Mouse (Mus musculus) ES-E14 (cell line): ENCODE data around the gene Gja3.

Experiments used
- CHD2 ChIP-seq: IDR thresholded peaks from 2 replicates; pipeline ENCODE4 v1.6.1; 2014; ENCODE audit warnings: mild to moderate bottlenecking, low read depth, low read length, inconsistent platforms
- HCFC1 ChIP-seq: IDR thresholded peaks from 2 replicates; pipeline ENCODE4 v1.6.1; 2012; ENCODE audit warnings: low read length, inconsistent platforms, borderline replicate concordance; ENCODE audit not compliant: insufficient read depth
- MAFK ChIP-seq: IDR thresholded peaks from 2 replicates; pipeline ENCODE4 v1.6.1; 2014; ENCODE audit warnings: mild to moderate bottlenecking, low read depth, low read length, inconsistent platforms; ENCODE audit not compliant: insufficient read depth
- ZNF384 ChIP-seq: IDR thresholded peaks from 2 replicates; pipeline ENCODE4 v1.6.1; 2012; ENCODE audit warnings: low read depth, low read length, inconsistent platforms

DNA sequence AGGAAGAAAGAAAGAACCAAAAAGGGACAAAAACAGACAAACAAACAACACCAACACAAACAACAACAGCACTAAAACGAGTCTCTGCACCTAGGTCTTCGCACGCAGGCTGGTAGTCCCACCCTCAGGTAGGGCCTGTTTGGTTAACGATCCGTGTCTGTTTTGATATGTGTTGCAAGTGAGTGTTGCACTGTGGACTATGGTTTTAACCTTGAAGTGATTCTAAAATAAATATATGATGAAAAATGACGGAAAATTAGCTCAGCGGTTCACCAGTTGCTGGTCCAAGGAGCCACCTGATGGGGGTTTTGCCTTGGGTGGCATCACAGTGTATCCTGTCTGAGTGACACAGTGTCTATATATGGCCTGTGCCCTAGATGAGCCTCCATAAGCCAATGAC, 43.7 kb upstream of the Gja3 start:
- no peak for TF ChIP-seq CHD2
- no peak for TF ChIP-seq ZNF384
- TF ChIP-seq HCFC1: no peak
- no peak for TF ChIP-seq MAFK
